Mouse (Mus musculus): ENCODE measurements around the gene Ano6. TPM values are rescaled to one million over a fixed set of nuclear protein-coding genes. Genes with fewer than 3 reads are reported as not detected.

Gene Ano6
- polyA plus RNA-seq, 1 experiment from 2014 or later: 52.2 TPM

- Histone ChIP-seq H3K36me3 (peaks cover 15% of the 10 kb centered on the region; the same call in 1 of the 2 replicates), H3K4me1 (peaks cover 4% of the 10 kb centered on the region; the same call in 1 of the 2 replicates), H3K27me3 (no peaks in the 10 kb centered on the region), H3K9ac (no peak overlapping the region), H3K27ac (no peak overlapping the region), H3K4me2 (replicated peaks) (no peak overlapping the region), H3K9me3 (no peaks in the 10 kb centered on the region), H3K4me3 (no peak overlapping the region)
- ATAC-seq (ENCODE audit: insufficient number of reproducible peaks, insufficient read depth, low FRiP score, low TSS enrichment): no peak
- 73% methylated on average over 10 of the region's 10 CpGs for WGBS
These were observed 172.5 kb downstream of the Ano6 start for GRCm38 (mm10) chr15:95963124-95963482.

GRCm38 (mm10) chr15:95963533-95964250 is 173.0 kb downstream of the Ano6 start:
- Histone ChIP-seq H3K4me2 (replicated peaks) (no peak overlapping the region), H3K9me3 (no peaks in the 10 kb centered on the region), H3K27ac (no peak overlapping the region), H3K9ac (no peak overlapping the region), H3K4me1 (peaks cover 4% of the 10 kb centered on the region; the same call in 1 of the 2 replicates), H3K27me3 (no peaks in the 10 kb centered on the region), H3K4me3 (no peak overlapping the region), H3K36me3 (peaks cover 9% of the 10 kb centered on the region; the same call in 1 of the 2 replicates)
- 70% methylated on average over 12 of the region's 12 CpGs for WGBS
- ATAC-seq (ENCODE audit: insufficient number of reproducible peaks, insufficient read depth, low FRiP score, low TSS enrichment): no peak

GRCm38 (mm10) chr15:95964251-95964561 is 173.6 kb downstream of the Ano6 start:
- Histone ChIP-seq H3K4me2 (replicated peaks) (no peak overlapping the region), H3K4me1 (peaks cover 4% of the 10 kb centered on the region; the same call in 1 of the 2 replicates), H3K9me3 (no peaks in the 10 kb centered on the region), H3K27ac (no peak overlapping the region), H3K9ac (no peak overlapping the region), H3K27me3 (no peaks in the 10 kb centered on the region), H3K36me3 (peaks cover 9% of the 10 kb centered on the region; the same call in 1 of the 2 replicates), H3K4me3 (no peak overlapping the region)
- WGBS: 71% methylated on average over 4 of the region's 4 CpGs
- no peak for ATAC-seq (ENCODE audit: insufficient number of reproducible peaks, insufficient read depth, low FRiP score, low TSS enrichment)

- H3K4me1 ChIP-seq: peaks cover 4% of the 10 kb centered on the region; the same call in 1 of the 2 replicates
- no peak overlapping the region for H3K4me3 ChIP-seq
- H3K9ac ChIP-seq: no peak overlapping the region
- no peaks in the 10 kb centered on the region for H3K27me3 ChIP-seq
- 96% methylated on average over 2 of the region's 2 CpGs for WGBS
- no peaks in the 10 kb centered on the region for H3K9me3 ChIP-seq
- H3K36me3 ChIP-seq: peaks cover 24% of the 10 kb centered on the region
- no peak overlapping the region for H3K27ac ChIP-seq
- H3K4me2 ChIP-seq (replicated peaks): no peak overlapping the region
- ATAC-seq (ENCODE audit: insufficient number of reproducible peaks, insufficient read depth, low FRiP score, low TSS enrichment): no peak
These were observed 176.3 kb downstream of the Ano6 start for GRCm38 (mm10) chr15:95966979-95967378.

GRCm38 (mm10) chr15:95967516-95968196 is 177.0 kb downstream of the Ano6 start:
- no peak overlapping the region for H3K9ac ChIP-seq
- no peak overlapping the region for H3K4me2 ChIP-seq (replicated peaks)
- H3K9me3 ChIP-seq: no peaks in the 10 kb centered on the region
- 84% methylated on average over 16 of the region's 16 CpGs for WGBS
- H3K27ac ChIP-seq: no peak overlapping the region
- no peaks in the 10 kb centered on the region for H3K27me3 ChIP-seq
- no peak overlapping the region for H3K4me3 ChIP-seq
- no peak for ATAC-seq (ENCODE audit: insufficient number of reproducible peaks, insufficient read depth, low FRiP score, low TSS enrichment)
- peaks cover 27% of the 10 kb centered on the region for H3K36me3 ChIP-seq
- peaks cover 3% of the 10 kb centered on the region; the same call in 1 of the 2 replicates for H3K4me1 ChIP-seq

- peaks cover 39% of the 10 kb centered on the region for H3K36me3 ChIP-seq
- no peaks in the 10 kb centered on the region for H3K27me3 ChIP-seq
- no peaks in the 10 kb centered on the region for H3K9me3 ChIP-seq
- H3K27ac ChIP-seq: no peak overlapping the region
- no peak overlapping the region for H3K9ac ChIP-seq
- no peak overlapping the region for H3K4me2 ChIP-seq (replicated peaks)
- H3K4me1 ChIP-seq: no peaks in the 10 kb centered on the region
- 73% methylated on average over 6 of the region's 6 CpGs for WGBS
- no peak overlapping the region for H3K4me3 ChIP-seq
- no peak for ATAC-seq (ENCODE audit: insufficient number of reproducible peaks, insufficient read depth, low FRiP score, low TSS enrichment)
These were observed 179.0 kb downstream of the Ano6 start for GRCm38 (mm10) chr15:95969596-95969995.

- ATAC-seq (ENCODE audit: insufficient number of reproducible peaks, insufficient read depth, low FRiP score, low TSS enrichment): no peak
- 89% methylated on average over 5 of the region's 5 CpGs for WGBS
These were observed 179.5 kb downstream of the Ano6 start for GRCm38 (mm10) chr15:95970176-95970575.

GRCm38 (mm10) chr15:95970691-95971090 is 180.0 kb downstream of the Ano6 start:
- Histone ChIP-seq H3K4me1 (no peaks in the 10 kb centered on the region), H3K9ac (no peak overlapping the region), H3K4me2 (replicated peaks) (no peak overlapping the region), H3K9me3 (no peaks in the 10 kb centered on the region), H3K4me3 (no peak overlapping the region), H3K36me3 (peaks cover 42% of the 10 kb centered on the region), H3K27me3 (no peaks in the 10 kb centered on the region), H3K27ac (no peak overlapping the region)
- no peak for ATAC-seq (ENCODE audit: insufficient number of reproducible peaks, insufficient read depth, low FRiP score, low TSS enrichment)
- WGBS: 92% methylated on average over 7 of the region's 7 CpGs

More at GRCm38 (mm10) chr15:95970176-95970575, 179.5 kb downstream of the Ano6 start:
- no peak overlapping the region for H3K4me3 ChIP-seq
- H3K4me2 ChIP-seq (replicated peaks): no peak overlapping the region
- H3K9me3 ChIP-seq: no peaks in the 10 kb centered on the region
- H3K27ac ChIP-seq: no peak overlapping the region
- H3K27me3 ChIP-seq: no peaks in the 10 kb centered on the region
- no peak overlapping the region for H3K9ac ChIP-seq
- no peaks in the 10 kb centered on the region for H3K4me1 ChIP-seq
- peaks cover 42% of the 10 kb centered on the region for H3K36me3 ChIP-seq

GRCm38 (mm10) chr15:95971302-95971701 is 180.7 kb downstream of the Ano6 start:
- Histone ChIP-seq H3K36me3 (peaks cover 42% of the 10 kb centered on the region), H3K4me1 (0 out of 2 replicates have a peak, but pooled peaks cover 3% of the 10 kb centered on the region)
- WGBS: 95% methylated on average over 8 of the region's 8 CpGs

GRCm38 (mm10) chr15:95972156-95972555 is 181.5 kb downstream of the Ano6 start:
- 96% methylated on average over 15 of the region's 15 CpGs for WGBS
- peaks cover 42% of the 10 kb centered on the region for H3K36me3 ChIP-seq
- ATAC-seq (ENCODE audit: insufficient number of reproducible peaks, insufficient read depth, low FRiP score, low TSS enrichment): no peak
- no peak overlapping the region for H3K4me2 ChIP-seq (replicated peaks)
- H3K4me1 ChIP-seq: peaks cover 5% of the 10 kb centered on the region; the same call in 1 of the 2 replicates
- no peak overlapping the region for H3K4me3 ChIP-seq
- H3K27me3 ChIP-seq: no peaks in the 10 kb centered on the region
- no peak overlapping the region for H3K27ac ChIP-seq
- H3K9me3 ChIP-seq: no peaks in the 10 kb centered on the region
- no peak overlapping the region for H3K9ac ChIP-seq

More at GRCm38 (mm10) chr15:95971302-95971701, 180.7 kb downstream of the Ano6 start:
- Histone ChIP-seq H3K4me3 (no peak overlapping the region), H3K27me3 (no peaks in the 10 kb centered on the region), H3K9ac (no peak overlapping the region), H3K9me3 (no peaks in the 10 kb centered on the region), H3K27ac (no peak overlapping the region), H3K4me2 (replicated peaks) (no peak overlapping the region)
- ATAC-seq (ENCODE audit: insufficient number of reproducible peaks, insufficient read depth, low FRiP score, low TSS enrichment): no peak

- no peak overlapping the region for H3K9ac ChIP-seq
- no peak overlapping the region for H3K4me2 ChIP-seq (replicated peaks)
- H3K4me1 ChIP-seq: peaks cover 6% of the 10 kb centered on the region; the same call in 1 of the 2 replicates
- no peak overlapping the region for H3K4me3 ChIP-seq
- ATAC-seq (ENCODE audit: insufficient number of reproducible peaks, insufficient read depth, low FRiP score, low TSS enrichment): no peak
- H3K27ac ChIP-seq: no peak overlapping the region
- 92% methylated on average over 12 of the region's 12 CpGs for WGBS
- no peaks in the 10 kb centered on the region for H3K9me3 ChIP-seq
- no peaks in the 10 kb centered on the region for H3K27me3 ChIP-seq
- H3K36me3 ChIP-seq: peaks cover 42% of the 10 kb centered on the region
These were observed 182.0 kb downstream of the Ano6 start for GRCm38 (mm10) chr15:95972621-95973020.

GRCm38 (mm10) chr15:95974021-95974597 is 183.5 kb downstream of the Ano6 start:
- H3K36me3 ChIP-seq: peaks cover 41% of the 10 kb centered on the region
- 80% methylated on average over 10 of the region's 10 CpGs for WGBS
- H3K4me1 ChIP-seq: peaks cover 6% of the 10 kb centered on the region; the same call in 1 of the 2 replicates
- H3K9ac ChIP-seq: no peak overlapping the region
- H3K4me3 ChIP-seq: no peak overlapping the region
- no peaks in the 10 kb centered on the region for H3K9me3 ChIP-seq
- H3K27me3 ChIP-seq: no peaks in the 10 kb centered on the region
- H3K27ac ChIP-seq: no peak overlapping the region
- ATAC-seq (ENCODE audit: insufficient number of reproducible peaks, insufficient read depth, low FRiP score, low TSS enrichment): no peak
- no peak overlapping the region for H3K4me2 ChIP-seq (replicated peaks)

Measured in embryonic facial prominence, embryonic 12.5 days (tissue).